Mouse (Mus musculus): Measurements from ENCODE around the gene Kmt5a.
"Not testable (repeated sequence)": the region's sequence is repeated elsewhere in the genome, so short reads cannot be mapped to it uniquely, and the experiment has no call there.

Gene Kmt5a

DNA sequence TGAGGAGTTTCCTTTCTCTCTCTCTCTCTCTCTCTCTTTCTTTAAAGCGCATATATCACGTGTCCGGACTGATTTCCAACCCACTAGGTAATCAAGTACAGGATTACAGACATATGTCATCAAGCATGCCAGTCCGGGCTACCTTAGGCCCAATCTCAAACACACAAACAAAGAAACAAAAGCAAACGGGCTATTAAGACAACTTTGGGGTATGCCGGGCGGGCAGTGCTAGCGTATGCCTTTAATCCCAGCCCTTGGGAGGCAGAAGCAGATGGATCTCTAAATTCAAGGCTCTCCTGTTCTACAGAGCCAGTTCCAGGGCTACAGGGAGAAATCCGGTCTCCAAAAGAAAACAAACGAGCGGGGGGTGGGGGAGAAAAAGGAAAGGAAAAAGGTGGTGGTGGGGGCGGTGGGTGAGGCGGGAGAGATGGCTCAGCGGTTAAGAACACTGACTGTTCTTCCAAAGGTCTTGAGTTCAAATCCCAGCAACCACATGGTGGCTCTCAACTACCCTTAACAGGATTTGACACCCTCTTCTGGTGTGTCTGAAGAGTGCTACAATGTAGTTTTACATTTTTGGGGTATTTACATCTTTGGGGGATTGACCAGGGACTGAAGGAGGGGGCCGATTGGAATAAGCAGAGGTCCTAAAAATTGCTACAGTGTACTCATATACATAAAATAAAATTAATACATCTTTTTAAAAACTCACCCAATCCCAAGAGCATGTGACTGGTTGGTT, 44.1 kb downstream of the Kmt5a start:
- peak in 1 of 2 experiments; percentile 28 for DNase-seq

DNA sequence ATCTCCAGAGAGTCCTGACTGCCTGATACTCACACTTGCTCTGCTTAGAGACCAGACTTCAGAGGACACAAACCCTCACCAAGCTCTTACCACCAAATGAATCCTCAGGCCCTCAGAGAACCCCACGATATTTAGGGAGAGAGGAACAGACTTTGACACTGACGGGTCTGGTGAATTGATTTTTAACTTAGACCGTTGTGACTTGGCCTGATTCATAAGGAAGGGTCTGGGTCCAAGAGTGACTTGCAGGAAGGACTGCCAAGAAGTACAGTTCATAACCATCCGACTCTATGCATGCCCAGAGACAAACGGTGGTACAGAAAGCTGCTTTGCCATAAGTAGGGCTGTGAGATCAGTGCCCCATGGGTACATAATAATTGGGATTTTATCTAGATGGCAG, 45.9 kb downstream of the Kmt5a start:
- no peak for DNase-seq

DNA sequence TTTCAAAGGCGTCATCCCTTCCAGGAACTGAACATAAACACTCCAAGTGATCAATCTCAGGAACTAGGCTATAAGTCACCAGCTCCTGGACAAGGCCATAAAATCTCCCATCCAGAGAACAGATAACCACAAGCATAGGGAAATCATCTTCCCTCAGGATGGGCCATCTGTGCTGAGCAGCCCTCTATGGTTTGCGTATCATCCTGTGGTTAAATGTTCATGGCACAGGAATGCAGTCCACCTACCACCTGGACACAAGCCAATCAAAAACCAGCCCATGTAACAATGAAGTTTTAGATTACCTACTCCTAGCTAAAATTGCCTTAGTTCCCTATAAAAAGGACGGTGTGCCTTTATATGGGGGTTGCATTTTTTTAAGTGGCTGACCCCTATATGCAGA, 49.2 kb downstream of the Kmt5a start:
- DNase-seq = no peak

DNA sequence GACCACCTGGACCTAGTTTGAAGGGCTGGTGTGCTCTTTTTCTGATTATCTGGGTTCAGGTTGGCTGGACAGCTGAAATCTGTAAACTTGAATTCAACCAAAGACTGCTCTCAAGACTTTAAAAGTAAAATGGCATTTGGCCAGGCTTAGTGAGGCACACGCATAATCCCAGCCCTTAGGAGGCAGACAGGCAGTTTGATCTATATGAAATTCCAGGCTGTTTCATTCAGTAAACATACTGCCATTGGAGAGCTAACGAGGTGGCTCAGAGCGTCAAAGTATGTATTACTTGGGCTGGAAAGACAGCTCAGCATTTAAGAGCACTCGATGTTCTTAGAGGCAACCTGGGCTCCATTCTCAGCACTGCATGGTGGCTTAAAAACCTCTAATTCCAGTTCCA, 52.0 kb downstream of the Kmt5a start:
- DNase-seq = no peak

DNA sequence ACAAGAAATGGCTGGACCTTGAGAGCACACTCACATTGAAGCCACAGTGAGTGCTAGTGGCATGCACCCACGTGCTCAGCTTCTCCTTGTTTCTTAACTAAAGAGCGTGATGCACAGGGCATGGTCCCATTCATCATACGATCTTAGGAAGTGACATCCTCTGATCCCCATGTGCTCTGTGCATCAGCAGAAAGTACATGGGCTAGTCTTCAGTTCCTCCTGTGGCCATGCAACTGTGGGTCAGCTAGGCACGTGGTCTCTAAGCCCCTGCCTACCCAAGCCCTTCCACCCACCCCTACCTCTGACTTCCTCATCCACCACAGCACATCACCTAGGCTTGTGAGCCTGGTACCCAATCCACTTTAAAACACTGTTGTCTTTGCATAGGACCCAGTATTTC, 52.9 kb downstream of the Kmt5a start:
- no peak for DNase-seq

DNA sequence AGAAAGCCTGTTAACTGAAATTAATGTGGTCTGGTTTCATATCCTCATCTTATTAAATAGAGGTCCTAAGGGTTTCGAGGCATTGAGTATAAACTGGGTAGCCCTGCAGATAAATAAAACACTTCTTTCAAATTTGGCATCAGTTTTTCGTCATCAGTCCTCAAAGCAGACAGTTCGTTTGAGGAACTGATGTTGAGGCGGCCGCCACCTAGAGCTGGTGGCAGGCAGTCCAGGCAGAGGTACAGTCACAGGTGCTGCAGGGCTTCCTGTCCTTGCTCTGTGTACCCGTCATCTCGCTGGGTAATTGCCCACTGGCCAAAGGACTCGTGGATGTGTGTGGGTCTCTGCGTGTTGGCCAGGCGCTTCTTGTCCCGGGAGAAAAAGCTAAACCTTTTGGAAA, 53.7 kb downstream of the Kmt5a start:
- DNase-seq = no peak

DNA sequence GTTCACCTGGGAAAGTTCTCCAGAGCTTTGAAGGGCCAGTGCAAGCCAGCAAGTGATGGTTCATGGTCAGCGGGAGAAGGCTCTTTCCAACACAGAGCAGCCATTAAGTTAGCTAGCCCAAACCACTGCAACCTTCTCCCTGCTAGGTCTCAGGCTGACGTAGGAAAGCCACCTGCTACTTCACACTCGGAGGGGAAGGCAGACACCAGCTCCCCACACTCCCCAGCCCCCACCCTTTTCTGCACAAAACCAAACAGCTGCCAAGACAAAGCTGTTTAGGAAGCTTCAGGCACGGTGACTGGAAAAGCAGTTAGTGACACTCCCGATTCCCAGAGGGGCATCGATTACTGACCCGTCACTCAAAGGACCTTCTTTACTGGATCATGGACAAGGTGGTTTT, 55.8 kb downstream of the Kmt5a start:
- DNase-seq = no peak

DNA sequence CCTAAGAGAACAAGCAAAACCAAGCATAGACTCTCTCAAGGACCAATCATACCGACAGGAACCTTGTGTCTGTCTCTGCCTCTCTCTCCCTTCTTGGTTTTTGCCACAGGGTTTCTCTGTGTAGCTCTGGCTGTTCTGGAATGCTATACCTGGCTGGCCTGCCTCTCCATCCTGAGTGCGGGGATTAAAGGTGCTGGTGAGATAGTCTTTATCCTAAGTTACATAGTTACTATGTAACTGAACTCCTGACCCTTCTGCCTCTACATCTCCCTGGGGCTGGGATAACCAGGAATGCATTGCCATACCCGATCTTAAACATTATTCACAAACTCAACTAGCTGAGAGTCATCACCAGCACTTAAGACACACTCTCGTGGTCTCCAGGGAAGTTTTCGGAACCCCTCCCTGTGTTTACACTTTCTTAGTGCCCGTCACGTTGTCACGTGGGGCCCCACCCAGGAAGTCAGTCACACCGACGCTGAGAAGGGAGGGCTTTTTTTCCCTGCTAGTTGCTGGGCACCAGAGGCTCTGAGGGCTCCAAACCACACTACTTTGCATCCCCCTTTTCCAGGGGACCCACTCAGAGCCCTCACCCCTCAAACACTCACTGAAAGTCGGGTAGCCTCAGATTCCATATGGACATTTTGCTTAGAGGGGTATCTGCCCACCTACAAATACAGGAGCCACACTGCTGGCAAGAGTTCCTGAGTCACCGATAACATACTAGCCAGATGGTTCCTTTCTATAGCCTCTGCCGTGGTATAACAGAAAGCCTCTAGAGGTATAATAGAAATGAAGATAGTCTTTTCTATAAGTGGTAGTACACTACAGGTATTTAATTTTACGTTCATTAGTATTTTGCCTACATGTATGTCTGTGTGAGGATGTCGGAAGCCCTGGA, 57.1 kb downstream of the Kmt5a start:
- no peak for DNase-seq

DNA sequence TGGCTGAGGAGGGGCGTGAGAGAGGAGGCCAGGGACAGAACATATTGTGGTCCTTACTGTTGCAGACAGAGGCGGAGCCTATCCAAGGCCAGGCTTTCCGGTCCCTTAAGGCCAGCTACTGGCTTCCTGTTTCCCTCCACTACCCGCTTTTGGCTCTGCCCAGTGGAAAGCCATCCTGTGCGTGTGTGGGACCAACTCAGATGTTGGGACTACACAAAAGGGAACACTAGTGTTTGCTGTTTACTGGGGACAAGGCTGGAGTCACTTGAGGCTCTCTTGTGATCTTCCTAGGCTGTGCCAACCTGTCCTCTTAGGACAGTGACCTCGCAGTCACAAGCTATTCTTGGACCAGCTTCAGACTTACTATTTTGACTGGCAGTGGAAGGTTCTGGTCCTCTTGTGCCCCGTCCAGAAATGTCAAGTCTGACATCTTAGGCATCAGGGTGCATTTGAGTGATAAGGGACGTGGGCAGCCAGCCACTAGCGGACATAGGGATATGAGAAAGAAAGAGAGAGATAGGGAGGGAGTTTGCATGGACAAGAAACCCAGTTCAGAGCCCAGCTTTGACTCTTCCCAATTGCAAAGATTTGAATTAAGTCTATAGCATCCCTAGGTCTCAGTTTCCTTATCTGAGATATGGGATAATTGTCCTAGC, 58.6 kb downstream of the Kmt5a start:
- no peak for DNase-seq

DNA sequence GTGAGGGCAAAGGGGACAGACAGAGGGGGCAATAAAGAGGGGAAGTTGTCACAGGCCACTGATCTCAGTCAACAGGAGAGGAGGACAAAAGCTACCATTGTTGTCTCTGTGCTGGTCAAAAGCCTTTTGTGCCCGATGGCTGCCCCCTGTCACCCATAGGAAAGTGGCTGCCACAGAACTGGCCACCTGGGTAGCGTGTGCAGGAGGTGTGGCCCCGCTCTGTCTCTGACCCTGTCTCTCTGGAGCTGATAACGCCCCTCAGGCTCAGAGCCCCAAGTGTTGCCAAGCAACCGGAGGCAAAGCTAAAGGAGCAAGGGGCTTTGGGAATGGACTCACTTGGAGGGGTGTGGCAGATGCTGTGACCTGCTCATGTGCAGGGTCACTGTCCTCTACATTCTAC, 59.3 kb downstream of the Kmt5a start:
- DNase-seq = no peak

DNA sequence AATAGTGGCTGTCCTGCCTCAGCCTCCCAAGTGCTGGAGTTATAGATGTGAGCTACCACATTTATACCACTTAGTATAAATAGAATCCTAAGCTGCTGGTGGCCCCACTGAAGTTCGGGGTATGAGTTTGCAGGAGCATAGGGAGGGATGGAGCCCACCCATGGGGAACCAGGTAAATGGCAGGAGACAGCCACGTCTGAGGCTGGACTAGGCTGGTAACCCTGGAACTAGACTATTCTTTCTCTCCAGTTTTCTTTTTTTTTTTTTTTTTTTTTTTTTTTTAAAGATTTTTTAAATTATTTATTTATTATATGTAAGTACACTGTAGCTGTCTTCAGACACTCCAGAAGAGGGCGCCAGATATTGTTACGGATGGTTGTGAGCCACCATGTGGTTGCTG, 60.3 kb downstream of the Kmt5a start:
- DNase-seq = not testable (repeated sequence)

DNA sequence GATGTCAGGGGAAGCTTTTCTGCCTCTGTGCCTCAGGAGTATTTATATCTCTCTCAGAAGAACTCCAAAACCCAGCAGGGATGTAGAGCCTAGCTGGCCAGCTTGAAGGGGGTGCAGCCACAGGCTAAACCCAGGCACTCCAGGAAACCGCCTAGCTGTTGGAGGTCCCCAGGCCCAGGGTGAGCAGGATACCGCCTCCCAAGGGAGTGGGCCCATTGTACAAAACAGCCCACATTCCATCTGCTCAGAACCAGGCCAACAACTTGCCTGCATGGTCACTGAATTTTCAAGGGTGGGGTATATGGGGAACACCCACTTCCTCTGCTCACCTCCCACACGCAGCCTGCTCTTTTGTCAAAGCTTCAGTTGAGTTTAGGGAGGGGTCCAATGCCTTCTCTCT, 60.8 kb downstream of the Kmt5a start:
- no peak for DNase-seq

DNA sequence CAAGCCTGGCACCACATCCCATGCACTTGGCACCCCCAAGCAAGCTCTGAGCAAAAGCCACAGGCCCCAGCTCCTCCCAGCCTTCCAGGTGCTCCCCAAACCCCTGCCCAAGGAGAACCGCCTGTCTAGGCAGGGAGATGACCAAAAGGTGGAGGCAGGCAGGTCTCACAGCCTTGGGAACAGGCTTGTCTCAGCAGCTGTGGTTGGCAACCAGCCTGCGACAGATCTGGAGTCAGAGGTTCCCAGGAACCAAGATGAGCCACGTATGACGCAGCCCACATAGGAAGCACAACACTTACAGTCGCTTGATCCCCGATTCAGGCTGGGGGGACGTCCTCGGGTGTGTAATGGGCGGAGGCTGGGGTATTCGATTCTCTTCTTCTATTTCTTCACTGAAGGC, 61.8 kb downstream of the Kmt5a start:
- no peak for DNase-seq

DNA sequence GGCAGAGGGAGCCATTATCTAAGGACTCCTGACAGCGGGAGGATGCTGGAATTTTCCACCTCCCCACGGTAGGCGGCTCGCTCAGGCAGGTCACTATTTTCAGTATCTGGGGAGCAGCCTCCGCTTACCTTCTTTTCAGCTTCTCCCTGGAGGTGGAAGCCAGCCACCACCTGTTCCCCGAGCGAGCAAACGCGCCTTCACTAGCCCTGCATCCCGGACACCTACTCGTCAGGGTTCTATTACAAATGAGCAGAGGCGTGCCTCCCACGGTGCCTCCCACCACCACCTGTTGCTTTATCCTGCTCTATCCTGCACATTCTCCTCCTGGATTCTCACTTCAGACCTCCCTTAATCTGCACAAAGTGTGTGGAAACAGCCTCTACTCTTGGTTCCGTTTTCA, 64.0 kb downstream of the Kmt5a start:
- no peak for DNase-seq

DNA sequence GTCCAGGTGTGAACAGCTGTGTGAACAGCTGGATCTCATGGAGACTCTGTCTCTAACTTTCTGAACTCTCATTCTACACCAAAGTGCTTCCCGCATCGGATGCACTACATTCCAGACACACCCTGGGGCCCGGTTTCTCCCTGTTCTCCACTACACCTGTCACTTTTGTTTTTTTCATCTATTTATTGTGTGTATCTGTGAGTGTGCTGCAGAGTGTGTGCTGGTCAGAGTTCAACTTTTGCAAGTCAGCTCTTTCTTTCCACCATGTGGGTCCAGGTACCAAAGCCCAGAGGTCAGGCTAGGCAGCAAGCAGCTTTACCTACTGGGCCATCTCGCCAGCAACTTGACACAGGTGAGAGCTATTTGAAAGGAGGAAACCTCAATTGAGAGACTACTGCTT, 65.5 kb downstream of the Kmt5a start:
- DNase-seq = no peak

DNA sequence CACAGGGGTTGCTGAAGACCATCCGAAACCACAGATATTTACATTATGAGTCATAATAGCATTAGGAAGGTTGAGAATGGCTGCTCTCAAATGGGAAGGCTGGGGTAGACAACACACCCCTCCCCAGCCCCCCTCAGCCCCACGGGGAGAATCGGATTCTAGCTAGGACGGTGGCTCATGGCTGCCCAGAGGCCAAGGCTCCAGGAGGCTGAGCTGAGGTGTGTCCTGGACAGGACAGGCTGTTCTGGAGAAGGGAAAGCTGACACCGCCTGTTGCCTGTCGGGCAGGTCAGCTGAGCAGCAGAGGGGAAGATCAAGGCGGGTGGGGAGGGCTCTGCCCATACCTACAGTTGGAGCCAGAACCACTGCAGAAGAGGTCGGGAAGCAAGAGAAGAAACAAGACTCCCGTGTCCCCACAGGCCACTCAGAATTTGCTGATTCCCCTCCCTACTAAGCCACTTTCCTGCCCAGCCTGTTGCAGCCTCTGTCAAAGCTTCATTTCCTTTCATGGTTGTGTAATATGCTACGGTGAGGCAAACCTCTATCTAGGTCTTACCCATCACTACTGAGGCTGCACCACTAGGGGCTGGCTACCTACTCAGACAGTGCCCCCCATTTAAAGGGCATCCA, 67.1 kb downstream of the Kmt5a start:
- DNase-seq = no peak

DNA sequence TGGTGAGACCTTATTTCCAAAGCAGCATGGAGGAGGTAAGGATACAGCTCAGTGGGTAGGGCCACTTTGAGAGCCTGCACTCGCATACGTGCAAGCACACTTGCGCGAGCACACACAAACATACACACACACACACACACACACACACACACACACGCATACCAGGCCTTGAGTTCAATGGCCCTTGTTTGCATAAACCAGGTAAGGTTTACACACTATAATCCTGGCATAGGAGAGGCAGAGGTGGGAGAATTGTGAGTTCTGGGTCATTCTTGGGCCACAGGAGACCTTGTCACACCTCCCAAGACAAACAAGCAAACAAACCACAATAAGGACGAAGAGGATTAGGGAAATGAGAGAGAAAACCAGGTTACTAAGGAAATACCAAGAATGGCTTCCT, 69.5 kb downstream of the Kmt5a start:
- no peak for DNase-seq

DNA sequence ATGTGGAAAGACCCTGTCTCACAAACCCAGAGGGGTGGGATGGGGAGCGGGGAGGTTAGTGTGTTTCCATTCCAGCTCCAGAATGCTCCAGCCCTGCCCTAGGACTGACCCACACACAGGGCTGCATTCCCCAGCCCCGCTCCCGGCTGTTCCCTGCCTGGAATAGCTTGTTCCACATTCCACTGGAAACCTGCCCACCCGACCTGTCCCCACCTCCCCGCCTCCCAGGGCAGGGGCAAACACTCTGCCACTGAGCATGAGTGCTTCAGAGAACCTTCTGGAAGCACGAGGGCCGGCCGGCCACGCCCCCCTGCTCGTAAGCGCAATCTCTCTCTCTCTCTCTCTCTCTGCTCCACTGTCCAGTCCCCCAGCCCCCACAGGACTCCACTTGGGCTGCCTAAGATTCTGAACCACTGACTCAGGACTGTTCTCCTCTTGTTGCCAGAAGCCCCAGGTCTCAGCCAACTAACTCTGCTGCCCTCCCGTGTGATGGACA, 70.1 kb downstream of the Kmt5a start:
- peak in 1 of 2 experiments; percentile 20 for DNase-seq

DNA sequence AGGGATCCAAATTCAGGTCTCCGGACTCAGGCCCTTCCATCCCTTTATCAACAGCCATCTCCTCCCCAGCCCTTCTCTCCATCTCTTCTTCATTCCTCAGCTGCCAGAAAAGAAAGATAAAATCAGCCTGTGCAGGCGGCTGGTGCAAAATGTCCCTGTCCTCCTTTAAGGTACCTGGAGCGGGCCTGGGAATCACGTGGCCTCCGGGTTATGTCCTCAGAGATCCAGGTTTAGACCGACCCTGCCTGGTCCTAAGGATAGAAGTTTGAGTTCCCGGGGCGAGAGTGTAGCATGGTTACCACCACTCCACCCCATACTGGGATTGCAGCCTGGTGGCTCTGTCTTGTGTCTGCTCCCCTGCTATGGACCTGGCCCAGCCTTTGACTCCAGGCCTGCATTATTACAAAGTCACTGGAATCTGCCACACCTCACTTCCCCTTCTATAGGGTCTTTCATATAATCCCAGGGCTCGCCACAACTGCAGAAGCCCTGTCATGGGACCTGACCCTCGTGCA, 70.9 kb downstream of the Kmt5a start:
- no peak for DNase-seq

Measured in cerebellum, postnatal 25 days (tissue).